Mouse (Mus musculus): ENCODE measurements at regions not wholly inside any gene's neighbourhood (a gene's known extent, or its start where the extent isn't known, plus 50 kb on each side); places are given as distances from the start of the nearest gene placed in this dataset.
A peak's percentile ranks its signal among the peaks of the same experiment; 100 is the strongest.

- DNase-seq, result no peak
Observed at GRCm38 (mm10) chr3:137482546-137482945, 138.9 kb upstream of the Ddit4l start.

DNA sequence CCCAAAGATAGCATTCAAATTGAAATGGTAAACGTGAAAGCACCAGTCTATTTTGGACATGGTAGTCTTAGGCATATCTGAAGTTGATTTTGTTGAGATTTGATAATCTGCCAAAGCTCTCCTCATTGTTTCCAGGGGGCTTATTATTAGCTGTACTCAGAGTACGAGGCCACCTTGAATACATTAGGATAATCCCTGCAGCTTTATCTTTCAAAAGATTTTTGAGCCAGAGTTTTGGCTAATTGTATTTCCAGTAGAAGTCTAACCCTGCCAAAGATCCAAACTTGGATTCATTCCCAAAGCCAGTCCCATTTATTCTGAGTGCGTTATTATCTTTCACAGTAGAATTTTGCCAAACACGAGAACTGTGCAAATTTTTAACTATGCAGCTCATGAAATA lies 138.4 kb upstream of the Ddit4l start:
- no peak for DNase-seq

GRCm38 (mm10) chr3:137489592-137489991 lies 131.8 kb upstream of the Ddit4l start:
- DNase-seq, result no peak

DNA sequence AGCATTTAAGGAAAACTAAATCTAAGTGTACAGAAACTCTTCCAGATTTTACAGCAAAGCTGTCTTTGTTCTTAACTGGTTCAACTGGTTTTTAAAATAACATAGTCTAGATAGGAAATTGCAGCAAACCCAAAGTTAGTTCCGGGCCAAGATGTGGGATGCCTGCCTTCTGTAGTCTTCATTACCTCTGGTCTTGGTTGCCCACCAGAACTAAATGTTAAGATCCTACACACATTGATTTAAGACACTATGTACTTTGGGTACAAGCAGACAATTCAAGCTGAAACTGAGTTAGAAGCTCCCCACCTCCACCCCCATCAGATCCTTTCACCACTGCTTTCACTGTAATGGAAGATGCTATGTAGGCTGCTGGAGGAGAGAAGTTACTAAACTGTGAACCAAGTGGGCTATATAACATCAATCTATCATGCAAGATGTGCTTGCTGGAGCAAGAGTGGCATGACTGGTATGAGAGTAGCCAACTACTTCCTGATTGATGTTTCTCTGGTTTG lies 129.8 kb upstream of the Ddit4l start:
- no peak for DNase-seq

GRCm38 (mm10) chr3:137498343-137498742 lies 123.1 kb upstream of the Ddit4l start:
- DNase-seq, result no peak

DNA sequence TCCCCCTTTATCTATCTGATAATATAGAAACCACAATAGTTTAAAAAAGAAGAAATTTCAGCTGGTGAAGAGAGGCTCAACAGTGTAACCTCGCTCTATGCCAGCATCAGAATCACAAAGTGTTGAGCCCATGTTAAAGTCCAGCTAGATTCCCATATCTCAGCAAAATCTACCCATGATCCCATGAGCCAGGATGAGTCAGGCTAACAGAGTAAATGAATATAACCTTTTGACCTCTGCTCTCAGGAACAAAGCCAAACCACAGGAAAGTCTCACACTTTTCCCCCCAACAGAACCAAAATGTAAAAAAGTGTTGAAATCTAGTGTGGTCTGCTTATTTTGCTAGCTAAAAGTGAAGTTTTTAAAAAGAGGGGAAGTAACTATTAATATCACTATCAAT lies 110.1 kb upstream of the Ddit4l start:
- DNase-seq, result no peak

GRCm38 (mm10) chr3:137512411-137512810 lies 109.0 kb upstream of the Ddit4l start:
- no peak for DNase-seq

DNA sequence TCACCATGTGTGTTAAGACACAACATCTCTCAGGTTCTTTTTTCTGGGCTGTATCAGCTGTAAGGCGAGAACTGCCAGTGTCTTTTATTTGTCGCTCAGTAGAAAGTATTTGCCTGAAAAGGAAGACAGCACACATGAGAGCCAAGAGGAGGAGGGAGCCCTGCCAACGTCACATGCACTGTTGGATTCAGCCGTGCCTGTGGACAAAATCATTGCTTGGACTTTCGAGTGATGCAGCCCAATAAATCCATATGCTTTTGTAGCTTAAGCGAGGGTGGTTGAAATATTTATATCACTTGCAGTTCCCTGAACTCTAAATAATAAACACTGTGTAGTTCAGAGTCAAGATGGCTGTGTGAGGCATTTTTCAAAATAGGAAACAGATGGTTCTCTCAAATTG lies 108.4 kb upstream of the Ddit4l start:
- peak; percentile 45 for DNase-seq

GRCm38 (mm10) chr3:137514238-137514637 lies 107.2 kb upstream of the Ddit4l start:
- no peak for DNase-seq

DNA sequence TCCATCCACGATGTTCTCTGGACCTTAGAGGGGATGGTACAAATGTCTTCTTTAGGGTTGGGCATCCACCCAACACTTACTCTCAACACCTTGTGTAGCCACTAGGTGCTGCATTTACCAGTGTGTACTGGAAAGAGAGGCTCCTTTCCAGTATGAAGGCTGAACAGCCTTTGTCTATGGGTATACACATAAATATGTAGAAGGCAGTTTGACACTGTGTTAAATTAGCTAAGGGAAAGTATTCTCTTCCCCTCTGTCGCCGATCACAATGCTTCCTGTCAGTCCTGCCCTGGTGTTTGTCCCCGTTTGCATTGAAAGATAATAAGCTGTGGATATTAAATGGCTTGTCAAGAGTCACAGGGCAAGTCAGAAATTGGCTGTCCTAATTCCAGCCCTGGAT lies 104.0 kb upstream of the Ddit4l start:
- no peak for DNase-seq

- no peak for DNase-seq
Observed at GRCm38 (mm10) chr3:137520191-137520590, 101.2 kb upstream of the Ddit4l start.

DNA sequence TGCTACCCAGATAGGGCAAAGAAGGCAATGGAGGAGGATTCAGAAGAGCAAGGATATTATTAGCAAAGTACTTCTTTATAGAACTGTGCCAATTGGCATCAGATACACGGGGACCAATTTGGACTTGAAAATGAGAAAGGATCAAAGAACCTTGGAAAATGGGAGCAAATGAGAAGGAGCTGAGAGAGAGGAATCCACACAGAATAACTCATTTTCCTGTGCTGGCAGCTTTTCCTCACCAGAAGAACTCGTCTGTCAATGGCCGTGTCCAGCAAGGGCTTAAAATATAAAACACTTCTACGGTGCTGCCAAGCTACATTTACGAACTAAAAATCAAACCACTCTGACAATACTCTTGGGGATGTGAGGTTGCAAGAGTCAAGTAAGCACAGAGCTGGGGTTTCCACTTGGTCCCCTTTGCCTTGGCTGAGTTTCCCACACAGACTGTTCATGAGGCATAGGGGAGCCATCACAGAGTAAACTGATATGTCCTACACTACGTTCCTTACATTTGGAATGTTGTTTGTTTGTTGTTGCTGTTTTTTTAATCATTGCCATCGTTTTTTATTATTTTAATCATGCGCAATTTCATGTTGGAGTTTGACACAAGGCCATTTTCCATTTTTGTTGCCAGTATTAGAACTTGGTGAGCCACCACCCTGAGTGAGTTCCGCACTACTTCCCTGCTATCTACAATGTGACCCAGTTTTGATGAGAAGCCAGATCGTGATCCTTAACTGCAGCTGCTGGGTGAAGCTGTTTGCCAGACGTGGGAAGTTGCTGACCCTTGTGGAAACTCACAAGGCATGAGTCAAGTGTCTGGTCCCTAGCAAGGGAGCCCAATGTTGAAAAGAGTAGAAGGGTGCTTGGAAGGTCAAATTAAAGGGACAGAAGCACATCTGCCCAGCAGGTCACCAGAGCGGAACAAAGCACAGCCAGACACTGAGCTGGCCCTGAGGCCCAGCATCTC lies 95.5 kb upstream of the Ddit4l start:
- peak; percentile 68 for DNase-seq

DNA sequence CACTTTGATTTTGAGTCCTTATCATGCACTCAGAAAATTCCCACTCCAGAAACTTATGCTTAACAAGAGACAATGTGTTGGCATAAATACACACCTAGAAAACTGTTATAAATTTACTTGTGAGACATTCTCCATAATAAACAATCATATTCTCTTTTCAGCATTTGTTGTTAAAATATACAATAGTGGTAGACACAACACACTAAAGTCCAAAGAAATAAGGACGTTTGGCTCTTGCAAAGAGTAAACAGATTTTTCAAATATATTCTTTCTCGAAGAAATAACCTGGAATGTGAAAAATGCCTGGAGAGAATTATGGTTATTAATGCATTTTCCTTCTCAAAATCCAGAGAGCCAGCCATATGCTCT lies 91.8 kb upstream of the Ddit4l start:
- no peak for DNase-seq

GRCm38 (mm10) chr3:137529961-137530609 lies 91.3 kb upstream of the Ddit4l start:
- no peak for DNase-seq

GRCm38 (mm10) chr3:137541666-137542065 lies 79.7 kb upstream of the Ddit4l start:
- peak; percentile 62 for DNase-seq

- no peak for DNase-seq
Observed at GRCm38 (mm10) chr3:137542343-137542742, 79.1 kb upstream of the Ddit4l start.

GRCm38 (mm10) chr3:137547414-137547877 lies 74.0 kb upstream of the Ddit4l start:
- DNase-seq, result peak; percentile 25

- peak; percentile 66 for DNase-seq
Observed at GRCm38 (mm10) chr3:137547938-137548337, 73.5 kb upstream of the Ddit4l start.

- no peak for DNase-seq
Observed at GRCm38 (mm10) chr3:137550708-137551107, 70.7 kb upstream of the Ddit4l start.

DNA sequence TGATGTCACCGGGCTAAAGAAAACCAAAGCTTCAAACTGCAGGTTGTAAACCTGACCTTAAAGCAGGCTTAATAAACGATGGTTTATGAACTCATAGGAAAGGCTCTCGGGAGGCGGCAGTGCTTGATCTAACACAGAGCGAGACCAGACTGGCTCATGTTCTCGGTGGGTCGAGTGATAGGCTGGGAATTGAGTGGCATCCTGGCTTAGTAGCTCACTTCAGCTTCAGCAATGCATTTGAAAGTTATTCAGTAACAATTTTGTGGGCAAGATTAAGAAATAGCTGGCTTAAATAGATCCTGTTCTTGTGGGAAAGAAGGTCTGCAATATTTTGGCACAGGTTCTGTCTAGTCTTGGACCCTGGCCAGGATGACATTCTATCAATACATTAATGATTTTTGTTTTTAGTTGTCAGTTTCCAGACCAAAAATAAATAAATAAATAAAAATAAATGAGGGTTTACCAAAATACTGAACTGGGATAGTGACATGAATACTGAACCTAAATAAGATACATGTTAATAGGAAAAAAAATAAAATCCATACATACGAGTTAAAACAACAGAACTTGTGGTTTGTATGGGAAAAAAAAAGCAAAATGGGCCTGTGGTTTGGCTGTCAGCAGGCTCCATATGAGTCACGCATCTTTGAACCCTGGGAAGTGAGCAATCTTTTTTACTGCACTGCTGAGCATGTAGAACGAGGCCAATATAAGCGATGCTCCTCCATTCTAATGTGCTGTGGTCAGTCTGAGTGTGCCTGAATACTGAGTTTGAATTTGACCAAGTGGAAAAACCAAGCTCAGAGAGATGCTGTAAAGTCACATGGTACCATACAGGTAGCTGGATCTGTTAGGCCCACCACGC lies 68.7 kb upstream of the Ddit4l start:
- DNase-seq, result no peak

DNA sequence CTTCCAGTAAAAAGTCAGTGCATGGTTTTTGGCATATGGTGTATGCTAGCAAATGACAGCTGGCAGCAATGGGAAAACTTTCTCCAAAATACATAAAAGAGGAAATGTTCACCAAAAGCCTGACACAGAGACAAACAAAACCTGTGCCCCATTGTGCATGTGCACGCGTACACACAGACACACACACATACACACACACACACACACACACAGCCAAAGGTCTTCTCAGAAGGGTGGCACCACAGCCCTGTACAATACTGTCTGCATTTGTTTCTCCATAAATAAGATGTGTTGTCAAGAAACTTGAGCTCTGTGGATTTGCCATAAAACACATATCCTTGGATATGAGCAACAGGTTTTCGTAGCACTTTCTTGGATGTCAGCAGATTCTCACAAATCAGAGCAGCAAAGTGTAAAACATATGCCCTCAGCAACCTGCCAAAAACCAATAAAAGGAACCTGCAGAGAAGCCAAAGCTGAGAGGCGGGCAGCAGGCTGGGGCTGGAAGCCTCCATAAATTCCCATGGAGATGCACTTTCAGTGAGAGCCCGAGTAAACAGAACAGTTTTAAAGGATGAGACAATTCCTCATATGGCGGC lies 60.5 kb upstream of the Ddit4l start:
- peak; percentile 46 for DNase-seq

GRCm38 (mm10) chr3:137561986-137562385 lies 59.4 kb upstream of the Ddit4l start:
- DNase-seq, result peak; percentile 42
